Mouse (Mus musculus) gastrocnemius, postnatal 10 days (tissue): ENCODE results near the gene Fbxo42. TPM values are rescaled to one million over a fixed set of nuclear protein-coding genes. Genes with fewer than 3 reads are reported as not detected.

ENCODE experiments used
- DNase-seq: peaks from one replicate; pipeline ENCODE4 v3.0.0; 2021; ENCODE audit warnings: mixed read lengths
- long read RNA-seq, 2 experiments: library from polyadenylated mRNA; stranded (forward); transcript quantifications; one replicate each; pipeline ENCODE4 v2.0.0; 2021
- total RNA-seq, 2 experiments: library from RNA; stranded (reverse); gene quantifications; 2 replicates each; pipeline ENCODE4 v1.2.3; 2021

Fbxo42 gene
- 10 to 100 TPM; 10.0 to 11.4 TPM for total RNA-seq
- long read RNA-seq, experiment 1, full-length matches to known transcripts = 22 of 30 reads
- long read RNA-seq, experiment 1, partial matches to known transcripts = 0 of 30 reads
- long read RNA-seq, experiment 1, other reads (novel, unspliced or antisense) = 8 of 30 reads
- long read RNA-seq, experiment 2, full-length matches to known transcripts = 11 of 16 reads
- long read RNA-seq, experiment 2, partial matches to known transcripts = 4 of 16 reads
- long read RNA-seq, experiment 2, other reads (novel, unspliced or antisense) = 1 of 16 reads

- DNase-seq = peak; percentile 97
Measured at GRCm38 (mm10) chr4:141147112-141148008, at the start of gene Fbxo42. Fbxo42 (plus strand) TSS chr4:141147913.

GRCm38 (mm10) chr4:141098935-141099334, 48.8 kb upstream of the Fbxo42 start:
- no peak for DNase-seq

GRCm38 (mm10) chr4:141099956-141100355, 47.8 kb upstream of the Fbxo42 start:
- DNase-seq = no peak

GRCm38 (mm10) chr4:141101291-141101690, 46.4 kb upstream of the Fbxo42 start:
- no peak for DNase-seq

- peak; percentile 43 for DNase-seq
Measured at GRCm38 (mm10) chr4:141101855-141102254, 45.9 kb upstream of the Fbxo42 start.

- DNase-seq = peak; percentile 36
Measured at GRCm38 (mm10) chr4:141106526-141107183, 41.1 kb upstream of the Fbxo42 start.

- DNase-seq = no peak
Measured at GRCm38 (mm10) chr4:141108196-141108732, 39.4 kb upstream of the Fbxo42 start.

- no peak for DNase-seq
Measured at GRCm38 (mm10) chr4:141113831-141114230, 33.9 kb upstream of the Fbxo42 start.

- no peak for DNase-seq
Measured at GRCm38 (mm10) chr4:141114521-141114981, 33.2 kb upstream of the Fbxo42 start.

- no peak for DNase-seq
Measured at GRCm38 (mm10) chr4:141115398-141115797, 32.3 kb upstream of the Fbxo42 start.

GRCm38 (mm10) chr4:141118691-141119090, 29.0 kb upstream of the Fbxo42 start:
- no peak for DNase-seq

GRCm38 (mm10) chr4:141120700-141121099, 27.0 kb upstream of the Fbxo42 start:
- peak; percentile 71 for DNase-seq

GRCm38 (mm10) chr4:141122663-141123062, 25.1 kb upstream of the Fbxo42 start:
- no peak for DNase-seq

GRCm38 (mm10) chr4:141123065-141123464, 24.6 kb upstream of the Fbxo42 start:
- no peak for DNase-seq

- DNase-seq = no peak
Measured at GRCm38 (mm10) chr4:141129190-141129710, 18.5 kb upstream of the Fbxo42 start.

GRCm38 (mm10) chr4:141130704-141131342, 16.9 kb upstream of the Fbxo42 start:
- DNase-seq = no peak

GRCm38 (mm10) chr4:141131531-141132061, 16.1 kb upstream of the Fbxo42 start:
- DNase-seq = no peak

- DNase-seq = no peak
Measured at GRCm38 (mm10) chr4:141132191-141132590, 15.5 kb upstream of the Fbxo42 start.

- no peak for DNase-seq
Measured at GRCm38 (mm10) chr4:141133227-141133626, 14.5 kb upstream of the Fbxo42 start.

GRCm38 (mm10) chr4:141134031-141134441, 13.7 kb upstream of the Fbxo42 start:
- DNase-seq = no peak
